Mouse (Mus musculus): ENCODE data around the gene Mms22l.
"Not testable (repeated sequence)": the region's sequence is repeated elsewhere in the genome, so short reads cannot be mapped to it uniquely, and the experiment has no call there.

The Mms22l gene

DNA sequence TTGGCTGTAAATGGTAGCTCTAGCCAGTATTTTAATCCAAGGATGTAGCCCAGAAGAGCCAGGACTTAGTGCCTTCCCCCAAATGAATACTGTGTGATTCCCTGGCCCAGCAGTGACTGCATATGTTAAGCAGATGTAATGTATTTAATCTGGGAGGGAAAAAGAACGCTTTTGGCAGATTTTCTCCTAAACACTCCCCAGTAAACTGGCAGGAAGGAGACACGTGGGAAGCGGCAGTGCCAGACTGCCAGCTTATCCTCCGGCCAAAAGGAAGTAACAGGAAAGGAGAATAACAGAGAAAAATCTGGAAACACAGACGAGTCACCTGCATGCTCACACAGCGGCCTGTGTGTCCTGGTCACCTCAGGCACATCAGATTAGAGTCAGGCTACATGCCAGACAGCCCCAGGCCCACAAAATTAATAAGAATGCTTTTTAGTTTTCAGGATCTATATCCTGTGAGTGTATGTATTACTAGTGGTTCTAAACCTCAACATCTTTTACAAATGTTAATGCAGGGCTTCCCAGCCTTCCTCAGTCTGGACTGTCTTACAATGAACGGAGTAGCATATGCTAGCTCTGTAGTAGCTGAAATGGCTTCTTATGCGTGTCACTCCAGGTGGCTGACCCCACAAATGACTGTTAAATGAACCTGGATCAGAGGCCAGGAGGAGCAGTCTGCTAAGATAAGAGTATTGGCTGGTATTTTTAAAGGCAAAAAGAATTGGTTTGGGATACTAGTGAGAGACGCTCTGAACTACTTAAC is 125.4 kb downstream of the Mms22l start:
- DNase-seq = peak; percentile 32 to 49

DNA sequence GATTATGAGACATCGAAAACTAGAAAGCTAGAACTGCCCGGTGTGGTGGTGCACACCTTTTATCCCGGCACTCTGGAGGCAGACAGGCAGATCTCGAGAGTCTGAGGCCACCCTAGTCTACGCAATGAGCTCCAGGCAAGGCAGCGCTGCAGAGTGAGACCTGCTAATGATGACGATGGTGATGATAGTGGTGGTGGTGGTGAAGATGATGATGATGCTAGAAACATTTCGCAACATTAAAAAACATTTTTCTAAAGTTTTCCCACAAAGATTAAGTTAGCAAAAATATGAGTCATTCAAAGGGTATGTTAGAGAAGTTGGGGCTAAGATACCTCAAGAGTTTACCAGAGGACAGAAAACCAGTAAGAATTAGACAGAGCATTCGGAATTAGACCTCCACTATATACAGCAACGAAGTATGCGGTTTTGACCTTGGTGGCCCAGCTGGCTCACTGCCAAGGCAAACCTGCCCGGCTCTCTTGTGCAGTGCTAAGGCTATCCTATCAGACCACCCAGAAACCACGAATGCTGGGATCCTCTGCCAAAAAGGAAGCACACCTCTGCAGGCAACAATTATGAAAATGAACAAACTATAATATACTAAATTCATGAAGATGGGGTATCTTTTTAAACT is 129.8 kb downstream of the Mms22l start:
- DNase-seq = peak in 1 of 2 experiments; percentile 25

DNA sequence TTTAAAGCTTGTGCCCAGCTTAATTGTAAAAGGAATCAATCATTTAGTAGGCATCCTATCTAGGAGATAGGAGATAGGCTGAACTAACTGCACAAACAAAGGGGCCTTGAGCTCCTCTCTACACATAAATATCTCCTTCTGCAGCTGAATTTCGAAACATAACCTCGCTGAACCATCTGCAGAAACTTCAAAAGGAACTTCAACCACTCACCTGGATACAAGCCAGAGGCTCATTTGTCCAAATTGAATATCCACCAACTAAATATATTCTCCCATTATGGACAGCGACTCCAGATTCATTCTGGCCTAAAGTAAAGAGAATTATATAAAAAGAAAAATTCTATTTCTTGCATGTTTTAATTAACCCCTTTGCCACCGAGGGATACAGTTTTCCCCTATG is 130.4 kb downstream of the Mms22l start:
- no peak for DNase-seq

DNA sequence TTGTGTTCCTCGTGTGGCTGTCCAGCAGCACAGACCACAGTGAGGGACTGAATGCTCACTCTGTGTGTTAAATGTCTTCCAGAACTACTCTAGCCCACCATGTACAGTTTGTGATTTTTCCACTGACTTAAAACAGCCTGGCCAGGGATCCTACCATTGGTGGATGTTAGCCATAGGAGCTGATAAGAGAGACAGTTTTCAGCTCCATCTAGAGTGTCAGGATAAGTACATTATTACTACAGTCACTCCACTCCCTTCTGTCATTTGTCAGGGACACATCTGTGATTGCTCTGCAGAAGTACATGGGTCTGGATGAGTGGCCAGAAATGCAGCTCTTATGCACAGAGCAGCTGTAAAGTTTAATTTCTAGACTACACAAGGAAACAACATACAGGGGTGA is 131.6 kb downstream of the Mms22l start:
- no peak for DNase-seq

DNA sequence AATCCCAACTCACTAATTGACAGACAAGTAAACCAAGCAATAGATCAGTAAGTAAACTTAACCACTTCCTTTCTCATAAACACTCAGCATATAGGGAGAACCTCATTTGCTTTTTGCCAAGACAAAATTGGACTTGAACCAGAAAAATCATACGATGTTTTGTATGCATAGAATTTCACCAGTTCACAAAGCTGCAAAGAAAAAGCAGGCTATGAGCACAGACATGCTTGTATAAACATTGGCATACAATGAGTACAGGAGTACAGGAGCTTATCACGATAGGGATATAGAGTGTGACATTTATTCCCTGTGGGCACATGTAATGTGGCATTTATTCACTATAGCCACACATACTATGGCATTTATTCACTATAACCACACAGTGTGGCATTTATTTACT is 134.2 kb downstream of the Mms22l start:
- no peak for DNase-seq

DNA sequence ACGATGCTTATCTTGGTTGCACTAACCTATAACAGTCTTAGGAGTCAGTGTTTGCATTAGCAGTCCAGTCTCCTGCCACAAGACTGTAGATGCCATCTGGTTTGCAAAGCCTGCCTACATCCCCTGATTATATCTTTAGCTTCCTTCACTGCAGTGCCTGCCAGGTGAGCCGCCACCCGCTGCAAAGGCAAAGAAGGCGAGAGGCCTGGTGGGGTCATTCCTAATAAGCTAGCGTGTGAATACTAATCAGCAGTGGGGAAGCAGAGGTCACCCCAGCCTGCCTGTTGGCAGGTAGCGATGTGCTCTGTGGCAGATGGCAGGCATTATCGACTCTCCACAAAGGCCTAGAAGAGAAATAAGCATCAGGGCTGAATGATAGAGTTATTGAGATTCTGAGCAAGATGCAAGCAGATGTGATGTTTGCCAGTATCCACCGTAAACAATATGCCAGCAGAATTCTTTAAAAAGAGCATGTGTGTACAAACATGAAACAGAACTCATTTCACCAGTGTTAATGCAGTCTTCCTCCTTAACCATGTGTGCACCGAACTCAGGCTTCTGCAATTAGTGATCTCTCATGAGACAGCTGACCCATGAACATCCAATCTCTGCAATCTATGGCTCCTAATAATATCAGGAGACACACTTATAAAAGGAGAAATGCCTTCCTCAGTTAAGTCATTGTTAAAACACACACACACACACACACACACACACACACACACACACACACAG is 135.1 kb downstream of the Mms22l start:
- DNase-seq = peak; percentile 66 to 73

DNA sequence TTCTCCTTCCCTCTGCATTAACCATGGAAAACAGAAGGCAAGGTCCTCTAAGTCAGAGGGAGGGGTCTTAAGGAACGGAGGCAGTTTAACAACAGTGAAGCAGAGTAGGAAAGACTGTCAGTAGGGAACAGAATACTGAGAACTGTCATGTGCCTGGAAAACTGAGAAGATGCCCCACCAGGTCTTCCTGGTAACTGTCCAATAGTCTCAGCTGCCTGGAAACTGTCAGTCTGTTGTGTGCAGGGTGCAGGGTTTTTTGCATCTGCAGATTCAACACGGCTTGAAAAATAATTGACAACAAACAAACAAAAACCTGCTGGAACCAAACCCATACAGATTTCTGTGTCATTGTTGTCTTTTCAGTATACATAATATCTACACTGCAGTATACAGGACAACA is 146.1 kb downstream of the Mms22l start:
- no peak for DNase-seq

DNA sequence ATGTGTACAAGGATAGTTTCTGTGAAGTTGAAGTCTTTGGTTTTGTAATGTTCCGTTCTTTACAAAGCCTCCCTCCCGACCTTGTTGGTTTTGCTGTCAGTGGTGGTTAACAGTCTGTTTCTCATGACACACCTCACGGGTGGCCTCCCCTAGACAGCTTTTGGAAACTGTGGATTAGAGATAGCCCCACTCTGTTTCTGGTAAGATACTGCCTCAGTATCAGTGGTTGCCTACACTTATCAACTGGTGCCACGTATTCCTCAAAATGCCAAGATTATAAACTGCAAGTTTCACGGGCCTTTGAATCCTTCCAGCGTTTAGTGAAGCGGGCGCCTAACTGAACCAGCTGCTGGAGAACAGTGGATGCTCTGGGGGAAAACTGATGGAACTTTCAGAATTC is 148.5 kb downstream of the Mms22l start:
- DNase-seq = not testable (repeated sequence)
